Mouse (Mus musculus): ENCODE results near the gene Abcc9. TPM values are rescaled to one million over a fixed set of nuclear protein-coding genes. Genes with fewer than 3 reads are reported as not detected.

Gene Abcc9
- polyA plus RNA-seq, 1 experiment from 2014 or later, result 1.5 TPM

DNA sequence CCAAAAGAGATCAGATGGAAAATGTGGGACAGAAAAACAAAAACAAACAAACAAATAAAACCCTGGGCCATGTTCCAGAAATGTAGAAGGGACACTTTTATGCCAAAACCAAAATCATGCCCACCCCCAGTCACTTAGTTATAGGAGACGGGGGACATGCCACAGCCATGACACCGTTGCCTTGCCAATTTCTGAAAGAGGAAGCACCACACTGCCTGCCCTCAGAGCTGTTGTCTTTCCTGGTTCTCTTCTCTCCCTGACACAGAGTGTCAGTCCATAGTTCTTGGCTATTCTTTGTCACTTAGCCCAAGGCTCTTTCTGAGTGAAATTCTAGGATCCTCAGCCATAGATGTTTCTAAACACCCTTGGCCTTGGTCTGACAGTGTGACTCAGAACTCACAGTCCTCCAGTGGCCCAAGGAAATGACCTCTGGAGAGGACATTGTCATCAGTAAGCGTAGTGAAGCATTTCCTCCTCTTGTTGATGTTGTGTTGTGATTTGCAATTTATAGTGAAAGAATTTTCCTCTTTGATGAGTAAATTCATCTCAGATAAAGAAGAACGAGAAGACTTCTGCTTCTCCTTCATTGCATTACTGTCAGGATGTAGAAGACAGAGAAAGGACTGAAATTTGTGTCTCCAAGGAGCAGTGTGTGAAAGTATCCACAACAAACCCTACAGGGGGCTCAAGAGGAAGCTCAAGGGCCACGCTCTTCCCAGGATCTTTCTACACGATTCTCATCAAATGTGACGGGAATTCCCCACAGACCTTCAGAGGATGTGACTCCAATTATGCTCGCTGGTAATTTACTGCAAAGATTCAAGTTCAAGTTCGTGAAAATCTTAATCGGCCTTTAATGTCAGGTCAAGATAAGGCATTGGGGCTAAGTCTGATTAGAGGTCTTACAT is 143.1 kb downstream of the Abcc9 start:
- no peak overlapping the region for H3K4me2 ChIP-seq (ENCODE audit: low read depth)
- H3K4me3 ChIP-seq (ENCODE audit: low read depth, low read length), result no peak overlapping the region
- no peaks in the 10 kb centered on the region for H3K27me3 ChIP-seq (ENCODE audit: control insufficient read depth, insufficient read depth, low read length)
- ATAC-seq (ENCODE audit: insufficient read depth, low FRiP score, low TSS enrichment) (no peak), DNase-seq (ENCODE audit: low spot score) (no peak)
- 82% methylated on average over 10 of the region's 10 CpGs for WGBS
- no peaks in the 10 kb centered on the region for H3K9me3 ChIP-seq (ENCODE audit: control insufficient read depth, low read length)
- no peaks in the 10 kb centered on the region for H3K36me3 ChIP-seq (ENCODE audit: control insufficient read depth, insufficient read depth, low read length)
- no peaks in the 10 kb centered on the region for H3K4me1 ChIP-seq (ENCODE audit: control insufficient read depth, insufficient read depth, low read length)
- H3K27ac ChIP-seq (ENCODE audit: low read depth, low read length), result no peak overlapping the region
- no peak overlapping the region for H3K9ac ChIP-seq (ENCODE audit: low read length)

- ATAC-seq (ENCODE audit: insufficient read depth, low FRiP score, low TSS enrichment), result no peak
- no peak for DNase-seq (ENCODE audit: low spot score)
- no peaks in the 10 kb centered on the region for H3K27me3 ChIP-seq (ENCODE audit: control insufficient read depth, insufficient read depth, low read length)
- no peaks in the 10 kb centered on the region for H3K9me3 ChIP-seq (ENCODE audit: control insufficient read depth, low read length)
- H3K4me1 ChIP-seq (ENCODE audit: control insufficient read depth, insufficient read depth, low read length), result no peaks in the 10 kb centered on the region
- H3K4me3 ChIP-seq (ENCODE audit: low read depth, low read length), result no peak overlapping the region
- 85% methylated on average over 10 of the region's 10 CpGs for WGBS
- no peak overlapping the region for H3K9ac ChIP-seq (ENCODE audit: low read length)
- H3K4me2 ChIP-seq (ENCODE audit: low read depth), result no peak overlapping the region
- H3K36me3 ChIP-seq (ENCODE audit: control insufficient read depth, insufficient read depth, low read length), result no peaks in the 10 kb centered on the region
- H3K27ac ChIP-seq (ENCODE audit: low read depth, low read length), result no peak overlapping the region
Measured at GRCm38 (mm10) chr6:142558076-142558475, 144.0 kb downstream of the Abcc9 start.

- H3K4me3 ChIP-seq (ENCODE audit: low read depth, low read length), result no peak overlapping the region
- H3K4me1 ChIP-seq (ENCODE audit: control insufficient read depth, insufficient read depth, low read length), result no peaks in the 10 kb centered on the region
- H3K9me3 ChIP-seq (ENCODE audit: control insufficient read depth, low read length), result no peaks in the 10 kb centered on the region
- H3K4me2 ChIP-seq (ENCODE audit: low read depth), result no peak overlapping the region
- no peaks in the 10 kb centered on the region for H3K27me3 ChIP-seq (ENCODE audit: control insufficient read depth, insufficient read depth, low read length)
- no peak overlapping the region for H3K27ac ChIP-seq (ENCODE audit: low read depth, low read length)
- DNase-seq (ENCODE audit: low spot score) (no peak), ATAC-seq (ENCODE audit: insufficient read depth, low FRiP score, low TSS enrichment) (no peak)
- no peak overlapping the region for H3K9ac ChIP-seq (ENCODE audit: low read length)
- no peaks in the 10 kb centered on the region for H3K36me3 ChIP-seq (ENCODE audit: control insufficient read depth, insufficient read depth, low read length)
- WGBS, result 72% methylated on average over 1 of the region's 1 CpGs
Measured at GRCm38 (mm10) chr6:142555988-142556387, 146.1 kb downstream of the Abcc9 start.

- 82% methylated on average over 4 of the region's 4 CpGs for WGBS
- no peaks in the 10 kb centered on the region for H3K27me3 ChIP-seq (ENCODE audit: control insufficient read depth, insufficient read depth, low read length)
- no peak overlapping the region for H3K4me3 ChIP-seq (ENCODE audit: low read depth, low read length)
- no peak for ATAC-seq (ENCODE audit: insufficient read depth, low FRiP score, low TSS enrichment)
- DNase-seq (ENCODE audit: low spot score), result no peak
- H3K4me2 ChIP-seq (ENCODE audit: low read depth), result no peak overlapping the region
- H3K4me1 ChIP-seq (ENCODE audit: control insufficient read depth, insufficient read depth, low read length), result no peaks in the 10 kb centered on the region
- no peaks in the 10 kb centered on the region for H3K9me3 ChIP-seq (ENCODE audit: control insufficient read depth, low read length)
- H3K9ac ChIP-seq (ENCODE audit: low read length), result no peak overlapping the region
- no peaks in the 10 kb centered on the region for H3K36me3 ChIP-seq (ENCODE audit: control insufficient read depth, insufficient read depth, low read length)
- no peak overlapping the region for H3K27ac ChIP-seq (ENCODE audit: low read depth, low read length)
Measured at GRCm38 (mm10) chr6:142551482-142551881, 150.6 kb downstream of the Abcc9 start.

DNA sequence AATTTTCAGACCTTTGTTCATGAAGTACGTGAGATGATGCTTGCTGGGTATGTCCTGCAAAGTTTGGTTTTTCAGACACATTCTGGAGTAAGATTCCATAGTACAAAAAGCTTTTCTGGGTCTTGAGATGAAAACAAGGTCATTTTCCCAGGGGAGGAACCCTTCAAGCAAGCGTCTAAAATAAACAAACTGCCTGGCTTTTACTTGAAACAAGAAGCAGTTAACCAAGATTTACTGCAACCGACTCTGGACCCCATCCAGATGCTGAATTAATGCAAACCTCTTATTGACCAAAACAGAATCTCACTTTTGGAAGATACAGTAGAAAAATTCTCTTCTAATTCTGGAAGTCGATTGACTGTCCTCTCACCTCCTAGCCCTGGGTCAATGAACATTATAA is 151.2 kb downstream of the Abcc9 start:
- Histone ChIP-seq H3K27ac (ENCODE audit: low read depth, low read length) (no peak overlapping the region), H3K27me3 (ENCODE audit: control insufficient read depth, insufficient read depth, low read length) (no peaks in the 10 kb centered on the region), H3K36me3 (ENCODE audit: control insufficient read depth, insufficient read depth, low read length) (no peaks in the 10 kb centered on the region), H3K4me2 (ENCODE audit: low read depth) (no peak overlapping the region), H3K4me1 (ENCODE audit: control insufficient read depth, insufficient read depth, low read length) (no peaks in the 10 kb centered on the region), H3K9ac (ENCODE audit: low read length) (no peak overlapping the region), H3K9me3 (ENCODE audit: control insufficient read depth, low read length) (no peaks in the 10 kb centered on the region), H3K4me3 (ENCODE audit: low read depth, low read length) (no peak overlapping the region)
- ATAC-seq (ENCODE audit: insufficient read depth, low FRiP score, low TSS enrichment), result no peak
- DNase-seq (ENCODE audit: low spot score), result no peak
- WGBS, result 70% methylated on average over 4 of the region's 4 CpGs

DNA sequence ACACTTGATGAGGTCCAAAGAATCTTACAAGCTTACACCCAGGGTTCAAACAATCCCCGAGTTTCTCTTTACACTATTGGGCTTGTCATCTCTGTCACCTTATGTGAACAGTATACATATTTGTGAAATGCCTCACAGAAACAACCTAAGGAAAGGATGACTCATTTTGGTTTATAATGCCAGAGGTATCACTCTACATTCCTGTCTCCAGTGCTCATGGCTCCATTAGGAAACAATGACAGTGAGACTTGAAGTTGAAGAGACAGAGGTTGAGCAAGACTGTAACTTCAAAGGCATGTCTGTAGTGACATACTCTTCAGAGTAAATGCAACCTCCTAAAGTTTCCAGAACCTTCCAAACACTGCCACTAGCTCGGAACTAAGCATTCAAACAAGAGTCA is 153.7 kb downstream of the Abcc9 start:
- H3K27ac ChIP-seq (ENCODE audit: low read depth, low read length), result no peak overlapping the region
- no peaks in the 10 kb centered on the region for H3K36me3 ChIP-seq (ENCODE audit: control insufficient read depth, insufficient read depth, low read length)
- no peak for ATAC-seq (ENCODE audit: insufficient read depth, low FRiP score, low TSS enrichment)
- no peaks in the 10 kb centered on the region for H3K9me3 ChIP-seq (ENCODE audit: control insufficient read depth, low read length)
- 85% methylated on average over 2 of the region's 2 CpGs for WGBS
- no peak overlapping the region for H3K4me2 ChIP-seq (ENCODE audit: low read depth)
- no peak overlapping the region for H3K4me3 ChIP-seq (ENCODE audit: low read depth, low read length)
- DNase-seq (ENCODE audit: low spot score), result no peak
- no peaks in the 10 kb centered on the region for H3K27me3 ChIP-seq (ENCODE audit: control insufficient read depth, insufficient read depth, low read length)
- H3K4me1 ChIP-seq (ENCODE audit: control insufficient read depth, insufficient read depth, low read length), result no peaks in the 10 kb centered on the region
- no peak overlapping the region for H3K9ac ChIP-seq (ENCODE audit: low read length)

DNA sequence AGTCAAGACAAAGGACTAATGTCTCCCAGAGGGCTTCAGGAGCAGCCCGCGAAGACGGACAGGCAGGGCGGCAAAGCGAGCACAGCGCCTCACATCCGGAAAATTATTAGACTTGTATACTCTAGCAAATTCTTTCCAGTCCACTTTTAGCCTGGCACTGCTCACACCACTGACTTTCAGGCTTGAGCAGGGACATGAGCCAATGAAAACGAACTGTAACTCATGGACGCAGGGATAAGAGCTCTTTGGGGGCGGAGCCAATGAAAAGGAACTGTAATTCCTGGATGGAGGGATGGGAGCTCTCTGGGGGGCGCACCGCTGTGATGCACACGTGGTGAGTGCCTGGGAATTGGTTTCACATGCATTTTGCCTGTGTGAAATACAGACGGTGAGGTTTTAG is 157.0 kb downstream of the Abcc9 start:
- DNase-seq (ENCODE audit: low spot score) (no peak), ATAC-seq (ENCODE audit: insufficient read depth, low FRiP score, low TSS enrichment) (no peak; the same call in 1 of the 2 replicates)
- no peak overlapping the region for H3K27ac ChIP-seq (ENCODE audit: low read depth, low read length)
- no peaks in the 10 kb centered on the region for H3K9me3 ChIP-seq (ENCODE audit: control insufficient read depth, low read length)
- H3K4me3 ChIP-seq (ENCODE audit: low read depth, low read length), result no peak overlapping the region
- H3K9ac ChIP-seq (ENCODE audit: low read length), result no peak overlapping the region
- no peaks in the 10 kb centered on the region for H3K36me3 ChIP-seq (ENCODE audit: control insufficient read depth, insufficient read depth, low read length)
- H3K4me2 ChIP-seq (ENCODE audit: low read depth), result no peak overlapping the region; the same call in 1 of the 2 replicates
- 62% methylated on average over 14 of the region's 14 CpGs for WGBS
- no peaks in the 10 kb centered on the region for H3K27me3 ChIP-seq (ENCODE audit: control insufficient read depth, insufficient read depth, low read length)
- no peaks in the 10 kb centered on the region for H3K4me1 ChIP-seq (ENCODE audit: control insufficient read depth, insufficient read depth, low read length)

- Histone ChIP-seq H3K4me1 (ENCODE audit: control insufficient read depth, insufficient read depth, low read length) (no peaks in the 10 kb centered on the region), H3K4me2 (ENCODE audit: low read depth) (no peak overlapping the region), H3K27ac (ENCODE audit: low read depth, low read length) (no peak overlapping the region), H3K9me3 (ENCODE audit: control insufficient read depth, low read length) (no peaks in the 10 kb centered on the region), H3K36me3 (ENCODE audit: control insufficient read depth, insufficient read depth, low read length) (no peaks in the 10 kb centered on the region), H3K9ac (ENCODE audit: low read length) (no peak overlapping the region), H3K4me3 (ENCODE audit: low read depth, low read length) (no peak overlapping the region), H3K27me3 (ENCODE audit: control insufficient read depth, insufficient read depth, low read length) (no peaks in the 10 kb centered on the region)
- ATAC-seq (ENCODE audit: insufficient read depth, low FRiP score, low TSS enrichment), result no peak
- 84% methylated on average over 4 of the region's 4 CpGs for WGBS
- no peak for DNase-seq (ENCODE audit: low spot score)
Measured at GRCm38 (mm10) chr6:142543648-142544047, 158.5 kb downstream of the Abcc9 start.

DNA sequence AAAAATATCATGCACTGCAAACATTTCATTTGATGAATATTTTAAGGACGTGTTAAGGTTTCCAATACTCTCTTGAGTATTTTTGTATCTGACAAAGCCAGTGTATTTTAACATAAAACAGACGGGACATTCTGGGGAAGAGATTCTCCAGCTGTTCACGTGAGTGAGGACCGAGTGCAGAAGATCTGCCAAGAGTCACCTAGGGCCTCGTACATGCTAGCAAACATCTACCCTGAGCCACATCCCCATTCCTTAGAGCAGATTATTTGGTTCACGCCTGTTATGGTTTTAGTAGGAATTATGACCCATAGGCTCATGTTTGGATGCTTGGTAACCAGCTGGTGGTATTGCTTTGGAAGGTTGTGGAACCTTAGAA is 159.3 kb downstream of the Abcc9 start:
- Histone ChIP-seq H3K4me1 (ENCODE audit: control insufficient read depth, insufficient read depth, low read length) (no peaks in the 10 kb centered on the region), H3K4me3 (ENCODE audit: low read depth, low read length) (no peak overlapping the region), H3K27ac (ENCODE audit: low read depth, low read length) (no peak overlapping the region), H3K9me3 (ENCODE audit: control insufficient read depth, low read length) (no peaks in the 10 kb centered on the region), H3K9ac (ENCODE audit: low read length) (no peak overlapping the region), H3K27me3 (ENCODE audit: control insufficient read depth, insufficient read depth, low read length) (no peaks in the 10 kb centered on the region), H3K4me2 (ENCODE audit: low read depth) (no peak overlapping the region), H3K36me3 (ENCODE audit: control insufficient read depth, insufficient read depth, low read length) (no peaks in the 10 kb centered on the region)
- ATAC-seq (ENCODE audit: insufficient read depth, low FRiP score, low TSS enrichment) (no peak), DNase-seq (ENCODE audit: low spot score) (no peak)
- 94% methylated on average over 6 of the region's 6 CpGs for WGBS
